Mouse (Mus musculus): ENCODE measurements around the gene Itpr2. TPM values are rescaled to one million over a fixed set of nuclear protein-coding genes. Genes with fewer than 3 reads are reported as not detected.

Itpr2 gene
- polyA plus RNA-seq, 1 experiment, result 2.6 TPM

DNA sequence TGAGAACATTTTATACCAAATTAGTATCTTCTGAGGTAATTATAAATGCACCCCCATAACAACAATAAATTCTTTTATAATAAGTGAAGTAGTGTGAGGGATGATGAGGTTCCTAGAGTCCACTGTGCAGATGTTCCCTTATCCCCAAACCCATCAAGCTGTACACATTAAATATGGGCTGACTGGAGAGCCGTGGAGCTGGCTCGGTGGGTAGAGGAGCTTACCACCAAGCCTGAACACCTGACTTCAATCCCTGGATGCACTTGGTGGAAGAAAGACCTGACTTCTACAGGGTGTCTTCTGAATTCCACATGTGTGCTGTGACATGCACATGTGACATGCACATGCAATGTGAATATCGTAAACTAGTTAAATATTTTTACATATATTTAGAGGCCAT, 260.7 kb downstream of the Itpr2 start:
- H3K36me3 ChIP-seq (ENCODE audit: control insufficient read depth, insufficient read depth), result no peaks in the 10 kb centered on the region
- no peaks in the 10 kb centered on the region for H3K27me3 ChIP-seq (ENCODE audit: control insufficient read depth, insufficient read depth, insufficient read length)
- no peak for TF ChIP-seq MYOD1 (IDR thresholded peaks at IDR 0.05; ENCODE audit: control insufficient read depth, insufficient read length, low read depth)
- TF ChIP-seq USF1 (IDR thresholded peaks at IDR 0.05; ENCODE audit: low read depth), result no peak
- H3K79me3 ChIP-seq (ENCODE audit: low read depth), result no peaks in the 10 kb centered on the region
- no peak overlapping the region for H3ac ChIP-seq (ENCODE audit: control insufficient read depth, insufficient read length, low read depth)
- no peaks in the 10 kb centered on the region for H3K79me2 ChIP-seq (ENCODE audit: control insufficient read depth, insufficient read depth)
- no peak overlapping the region for H3K4me3 ChIP-seq (ENCODE audit: insufficient read depth, poor library complexity, severe bottlenecking)

GRCm38 (mm10) chr6:146235165-146235564, 266.9 kb downstream of the Itpr2 start:
- TF ChIP-seq MYOG (IDR thresholded peaks at IDR 0.05; ENCODE audit: control insufficient read depth, extremely low read depth, insufficient read length) (no peak), CEBPB (IDR thresholded peaks at IDR 0.05; ENCODE audit: low read depth) (no peak), FOSL1 (IDR thresholded peaks at IDR 0.05; ENCODE audit: insufficient read depth, low read length, poor library complexity, severe bottlenecking) (no peak), USF1 (IDR thresholded peaks at IDR 0.05; ENCODE audit: low read depth) (no peak), CTCF (IDR thresholded peaks at IDR 0.05; ENCODE audit: control insufficient read depth, insufficient read depth, insufficient read length) (no peak), MAX (IDR thresholded peaks at IDR 0.05) (no peak), MYOD1 (IDR thresholded peaks at IDR 0.05; ENCODE audit: control insufficient read depth, insufficient read length, low read depth) (no peak)
- no peaks in the 10 kb centered on the region for H3K27me3 ChIP-seq (ENCODE audit: control insufficient read depth, insufficient read depth, insufficient read length)
- no peaks in the 10 kb centered on the region for H3K36me3 ChIP-seq (ENCODE audit: control insufficient read depth, insufficient read depth)
- no peak overlapping the region for H3ac ChIP-seq (ENCODE audit: control insufficient read depth, insufficient read length, low read depth)
- no peaks in the 10 kb centered on the region for H3K79me3 ChIP-seq (ENCODE audit: low read depth)
- H3K4me3 ChIP-seq (ENCODE audit: insufficient read depth, poor library complexity, severe bottlenecking), result no peak overlapping the region
- no peaks in the 10 kb centered on the region for H3K79me2 ChIP-seq (ENCODE audit: control insufficient read depth, insufficient read depth)

- Histone ChIP-seq H3ac (ENCODE audit: control insufficient read depth, insufficient read length, low read depth) (no peak overlapping the region), H3K27me3 (ENCODE audit: control insufficient read depth, insufficient read depth, insufficient read length) (no peaks in the 10 kb centered on the region), H3K79me3 (ENCODE audit: low read depth) (no peaks in the 10 kb centered on the region), H3K4me3 (ENCODE audit: insufficient read depth, poor library complexity, severe bottlenecking) (no peak overlapping the region), H3K79me2 (ENCODE audit: control insufficient read depth, insufficient read depth) (no peaks in the 10 kb centered on the region), H3K36me3 (ENCODE audit: control insufficient read depth, insufficient read depth) (no peaks in the 10 kb centered on the region)
- TF ChIP-seq USF1 (IDR thresholded peaks at IDR 0.05; ENCODE audit: low read depth) (no peak), FOSL1 (IDR thresholded peaks at IDR 0.05; ENCODE audit: insufficient read depth, low read length, poor library complexity, severe bottlenecking) (no peak), CTCF (IDR thresholded peaks at IDR 0.05; ENCODE audit: control insufficient read depth, insufficient read depth, insufficient read length) (no peak), CEBPB (IDR thresholded peaks at IDR 0.05; ENCODE audit: low read depth) (no peak), MAX (IDR thresholded peaks at IDR 0.05) (no peak), MYOG (IDR thresholded peaks at IDR 0.05; ENCODE audit: control insufficient read depth, extremely low read depth, insufficient read length) (no peak), MYOD1 (IDR thresholded peaks at IDR 0.05; ENCODE audit: control insufficient read depth, insufficient read length, low read depth) (no peak)
Measured at GRCm38 (mm10) chr6:146234417-146234816, 267.6 kb downstream of the Itpr2 start.

GRCm38 (mm10) chr6:146230903-146231302, 271.1 kb downstream of the Itpr2 start:
- Histone ChIP-seq H3K79me2 (ENCODE audit: control insufficient read depth, insufficient read depth) (no peaks in the 10 kb centered on the region), H3ac (ENCODE audit: control insufficient read depth, insufficient read length, low read depth) (no peak overlapping the region), H3K4me3 (ENCODE audit: insufficient read depth, poor library complexity, severe bottlenecking) (no peak overlapping the region), H3K27me3 (ENCODE audit: control insufficient read depth, insufficient read depth, insufficient read length) (no peaks in the 10 kb centered on the region), H3K36me3 (ENCODE audit: control insufficient read depth, insufficient read depth) (no peaks in the 10 kb centered on the region), H3K79me3 (ENCODE audit: low read depth) (no peaks in the 10 kb centered on the region)
- TF ChIP-seq USF1 (IDR thresholded peaks at IDR 0.05; ENCODE audit: low read depth) (no peak), MAX (IDR thresholded peaks at IDR 0.05) (no peak), CTCF (IDR thresholded peaks at IDR 0.05; ENCODE audit: control insufficient read depth, insufficient read depth, insufficient read length) (no peak), FOSL1 (IDR thresholded peaks at IDR 0.05; ENCODE audit: insufficient read depth, low read length, poor library complexity, severe bottlenecking) (no peak), MYOG (IDR thresholded peaks at IDR 0.05; ENCODE audit: control insufficient read depth, extremely low read depth, insufficient read length) (no peak), MYOD1 (IDR thresholded peaks at IDR 0.05; ENCODE audit: control insufficient read depth, insufficient read length, low read depth) (no peak), CEBPB (IDR thresholded peaks at IDR 0.05; ENCODE audit: low read depth) (no peak)

GRCm38 (mm10) chr6:146230373-146230788, 271.6 kb downstream of the Itpr2 start:
- Histone ChIP-seq H3ac (ENCODE audit: control insufficient read depth, insufficient read length, low read depth) (no peak overlapping the region), H3K79me3 (ENCODE audit: low read depth) (no peaks in the 10 kb centered on the region), H3K4me3 (ENCODE audit: insufficient read depth, poor library complexity, severe bottlenecking) (no peak overlapping the region), H3K79me2 (ENCODE audit: control insufficient read depth, insufficient read depth) (no peaks in the 10 kb centered on the region), H3K27me3 (ENCODE audit: control insufficient read depth, insufficient read depth, insufficient read length) (no peaks in the 10 kb centered on the region), H3K36me3 (ENCODE audit: control insufficient read depth, insufficient read depth) (no peaks in the 10 kb centered on the region)
- no peak for TF ChIP-seq MAX (IDR thresholded peaks at IDR 0.05)
- no peak for TF ChIP-seq MYOG (IDR thresholded peaks at IDR 0.05; ENCODE audit: control insufficient read depth, extremely low read depth, insufficient read length)
- TF ChIP-seq MYOD1 (IDR thresholded peaks at IDR 0.05; ENCODE audit: control insufficient read depth, insufficient read length, low read depth), result no peak
- TF ChIP-seq USF1 (IDR thresholded peaks at IDR 0.05; ENCODE audit: low read depth), result no peak
- TF ChIP-seq CEBPB (IDR thresholded peaks at IDR 0.05; ENCODE audit: low read depth), result no peak
- TF ChIP-seq FOSL1 (IDR thresholded peaks at IDR 0.05; ENCODE audit: insufficient read depth, low read length, poor library complexity, severe bottlenecking), result no peak
- TF ChIP-seq CTCF (IDR thresholded peaks at IDR 0.05; ENCODE audit: control insufficient read depth, insufficient read depth, insufficient read length), result no peak

- H3K79me3 ChIP-seq (ENCODE audit: low read depth), result no peaks in the 10 kb centered on the region
- H3K36me3 ChIP-seq (ENCODE audit: control insufficient read depth, insufficient read depth), result no peaks in the 10 kb centered on the region
- TF ChIP-seq FOSL1 (IDR thresholded peaks at IDR 0.05; ENCODE audit: insufficient read depth, low read length, poor library complexity, severe bottlenecking) (no peak), MYOD1 (IDR thresholded peaks at IDR 0.05; ENCODE audit: control insufficient read depth, insufficient read length, low read depth) (no peak), USF1 (IDR thresholded peaks at IDR 0.05; ENCODE audit: low read depth) (no peak), CTCF (IDR thresholded peaks at IDR 0.05; ENCODE audit: control insufficient read depth, insufficient read depth, insufficient read length) (no peak), CEBPB (IDR thresholded peaks at IDR 0.05; ENCODE audit: low read depth) (no peak), MAX (IDR thresholded peaks at IDR 0.05) (no peak), MYOG (IDR thresholded peaks at IDR 0.05; ENCODE audit: control insufficient read depth, extremely low read depth, insufficient read length) (no peak)
Measured at GRCm38 (mm10) chr6:146229967-146230366, 272.1 kb downstream of the Itpr2 start.

More at GRCm38 (mm10) chr6:146229967-146230366, 272.1 kb downstream of the Itpr2 start:
- H3K27me3 ChIP-seq (ENCODE audit: control insufficient read depth, insufficient read depth, insufficient read length), result no peaks in the 10 kb centered on the region
- H3K79me2 ChIP-seq (ENCODE audit: control insufficient read depth, insufficient read depth), result no peaks in the 10 kb centered on the region
- no peak overlapping the region for H3K4me3 ChIP-seq (ENCODE audit: insufficient read depth, poor library complexity, severe bottlenecking)
- no peak overlapping the region for H3ac ChIP-seq (ENCODE audit: control insufficient read depth, insufficient read length, low read depth)

Measured in C2C12 (cell line).